Mouse (Mus musculus) testis, adult 2 months (tissue): ENCODE measurements at regions not wholly inside any gene's neighbourhood (a gene's known extent, or its start where the extent isn't known, plus 50 kb on each side); places are given as distances from the start of the nearest gene placed in this dataset.

Experiments
- CTCF ChIP-seq: fragments of 200-500 bp; IDR thresholded peaks from 2 replicates; pipeline ENCODE4 v1.5.1; 2012; ENCODE audit warnings: low read depth, mild to moderate bottlenecking, inconsistent platforms, low read length, moderate library complexity; ENCODE audit not compliant: control insufficient read depth, insufficient read depth, insufficient replicate concordance
- POLR2A ChIP-seq: fragments of 200-500 bp; IDR thresholded peaks from 2 replicates; pipeline ENCODE4 v1.6.1; 2012; ENCODE audit warnings: low read depth, mild to moderate bottlenecking, inconsistent platforms, low read length, moderate library complexity; ENCODE audit not compliant: control insufficient read depth

DNA sequence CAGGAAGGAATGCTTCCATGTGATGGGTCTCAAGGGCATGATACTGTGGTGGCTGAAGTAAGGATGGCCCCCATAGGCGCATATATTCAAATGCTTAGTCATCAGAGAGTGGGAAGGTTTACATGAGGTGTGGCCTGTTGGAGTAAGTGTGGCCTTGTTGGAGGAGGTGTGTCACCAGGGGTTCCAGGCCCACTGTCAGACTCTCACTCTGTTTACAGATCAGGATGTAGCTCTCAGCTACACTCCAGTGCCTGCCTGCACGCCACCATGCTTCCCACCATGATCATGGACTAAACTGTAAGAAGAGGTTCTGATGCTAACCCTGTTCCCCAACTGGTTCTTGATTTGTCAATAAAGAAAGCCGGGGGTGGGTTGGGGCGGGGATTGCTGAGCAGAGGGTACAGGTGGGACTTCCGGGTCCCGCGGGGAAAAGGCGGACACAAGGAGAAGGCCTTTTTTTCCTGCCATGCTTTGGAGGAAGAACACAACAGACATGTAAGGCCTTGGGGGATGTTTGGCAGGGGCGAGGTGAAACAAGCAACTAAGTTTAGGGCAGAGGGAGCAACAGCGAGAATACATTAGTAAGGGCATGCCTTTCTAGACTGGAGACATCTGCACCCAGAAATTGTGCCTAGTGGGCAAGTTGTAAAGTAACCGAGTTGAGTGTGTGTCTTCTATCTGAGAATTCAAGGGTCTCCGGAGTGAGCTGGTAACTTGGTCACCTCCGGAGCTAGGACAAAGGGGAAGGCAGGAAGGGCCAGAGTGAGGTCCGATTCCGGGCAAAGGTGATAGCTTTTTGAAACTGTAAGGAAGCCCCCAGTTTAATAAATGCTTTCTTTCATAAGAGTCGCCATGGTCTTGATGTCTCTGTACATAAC, 127.1 kb upstream of the Fbxo11 start:
- TF ChIP-seq CTCF = no peak
- no peak for TF ChIP-seq POLR2A
